8 mouse cellular contexts compared by ENCODE assay signal in the genomic region with DNA sequence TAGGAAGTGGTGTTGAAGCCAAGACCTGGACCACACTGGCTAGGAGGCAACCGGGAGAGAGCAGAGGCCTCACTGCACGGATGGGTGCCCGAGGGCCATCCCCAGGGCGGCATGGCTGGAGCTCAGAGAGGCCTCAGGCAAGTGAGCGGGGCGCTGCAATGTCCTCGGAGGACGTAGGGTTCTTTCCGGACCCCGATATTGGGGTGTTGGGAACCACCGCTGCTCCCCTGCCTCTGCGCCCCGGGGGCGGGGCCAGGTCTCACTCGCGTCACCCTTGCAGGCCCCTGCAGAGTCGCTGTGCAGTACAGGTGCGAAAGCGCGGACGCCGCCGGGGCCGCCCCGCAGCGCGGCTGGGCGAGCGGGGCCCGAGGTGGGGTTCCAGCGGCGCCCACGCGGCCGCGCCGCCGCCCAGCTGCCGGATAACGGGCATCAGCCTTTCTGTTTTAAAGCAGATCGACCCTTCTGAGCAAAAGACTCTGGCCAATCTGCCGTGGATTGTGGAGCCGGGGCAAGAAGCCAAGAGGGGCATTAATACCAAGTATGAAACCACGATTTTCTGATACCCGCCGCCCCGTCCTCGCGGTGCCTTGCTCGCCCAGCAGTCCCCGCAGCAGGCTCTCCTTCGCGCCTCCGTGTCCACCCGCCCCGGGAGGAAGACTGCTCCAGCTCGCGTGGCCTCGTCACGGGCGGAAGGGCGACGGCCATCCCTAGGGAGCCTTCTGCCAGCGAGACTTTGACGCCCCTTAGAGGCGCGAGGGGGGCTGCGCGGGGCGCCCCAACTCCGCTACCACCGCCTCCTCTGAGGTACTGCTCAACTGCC.
DNase-seq lines count a peak whose midpoint lies in the region; ATAC-seq and TF ChIP-seq lines count a peak whose summit lies in the region.

No protein-coding gene starts in this region.

- no peak for TF ChIP-seq CTCF in kidney, adult 2 months (conservative IDR thresholded peaks at IDR 0.05; ENCODE audit: insufficient read depth, insufficient read length, low read depth, low read length)

- peak overlapping the region; percentile 34 for H3K9ac ChIP-seq in hindbrain, embryonic 15.5 days
- no peak overlapping the region for H3K9ac ChIP-seq in liver, embryonic 16.5 days (ENCODE audit: low read depth, low read length)

- no peaks in the 10 kb centered on the region for H3K36me3 ChIP-seq in kidney, adult 2 months (ENCODE audit: control insufficient read depth, insufficient read depth, low read length)
- 0 out of 2 replicates have a peak, but pooled peaks cover 3% of the 10 kb centered on the region for H3K36me3 ChIP-seq in hindbrain, embryonic 15.5 days
- H3K36me3 ChIP-seq in liver, embryonic 16.5 days (ENCODE audit: control insufficient read depth, insufficient read depth) = no peaks in the 10 kb centered on the region

- no peaks in the 10 kb centered on the region; the same call in 1 of the 2 replicates for H3K27me3 ChIP-seq in kidney, adult 2 months (replicated peaks; ENCODE audit: control insufficient read depth, insufficient read depth, low read length)
- H3K27me3 ChIP-seq in hindbrain, embryonic 15.5 days = peaks cover 8% of the 10 kb centered on the region; the same call in 1 of the 2 replicates
- H3K27me3 ChIP-seq in liver, embryonic 16.5 days (ENCODE audit: control insufficient read depth, insufficient read depth, low read depth, low read length) = peaks cover 42% of the 10 kb centered on the region

- peak overlapping the region; percentile 82 for H3K4me2 ChIP-seq in hindbrain, embryonic 15.5 days
- peak overlapping the region; percentile 59 for H3K4me2 ChIP-seq in liver, embryonic 16.5 days (ENCODE audit: low read depth, low read length)

- H3K4me3 ChIP-seq in kidney, adult 2 months (ENCODE audit: insufficient read depth, low read depth, low read length) = peak overlapping the region; percentile 3; the same call in 1 of the 2 replicates
- H3K4me3 ChIP-seq in hindbrain, embryonic 15.5 days = peak overlapping the region; percentile 40
- peak overlapping the region; percentile 42 for H3K4me3 ChIP-seq in liver, embryonic 16.5 days (ENCODE audit: low read depth, low read length)

- peak; percentile 17 for DNase-seq in kidney, adult 2 months
- no peak for DNase-seq in kidney, adult 9 months
- DNase-seq in cerebellum, adult 8-10 months = peak; percentile 33
- DNase-seq in gastrocnemius, postnatal 10 days = peak; percentile 47
- DNase-seq in retina, postnatal 1 day = peak; percentile 62
- no peak for DNase-seq in left cerebral cortex, adult 9 months (ENCODE audit: low spot score in 2 of 2)

- 4% methylated on average over 72 of the region's 72 CpGs for WGBS in kidney, adult 2 months
- 5% methylated on average over 72 of the region's 72 CpGs for WGBS in hindbrain, embryonic 15.5 days
- WGBS in liver, embryonic 16.5 days (ENCODE audit: insufficient replicate concordance) = 4% methylated on average over 70 of the region's 72 CpGs

- ATAC-seq in hindbrain, embryonic 15.5 days (ENCODE audit: low FRiP score, low read depth) = peak; percentile 29; the same call in 1 of the 2 replicates
- no peak for ATAC-seq in liver, embryonic 16.5 days (ENCODE audit: low read depth)

- no peaks in the 10 kb centered on the region for H3K9me3 ChIP-seq in hindbrain, embryonic 15.5 days
- no peaks in the 10 kb centered on the region for H3K9me3 ChIP-seq in liver, embryonic 16.5 days (replicated peaks; ENCODE audit: control insufficient read depth, low read length)

- TF ChIP-seq POLR2A in kidney, adult 2 months (IDR thresholded peaks at IDR 0.05; ENCODE audit: low read depth, low read length) = no peak

- no peaks in the 10 kb centered on the region for H3K4me1 ChIP-seq in kidney, adult 2 months (ENCODE audit: control insufficient read depth, insufficient read depth, low read length)
- H3K4me1 ChIP-seq in hindbrain, embryonic 15.5 days (replicated peaks) = peaks cover 23% of the 10 kb centered on the region
- H3K4me1 ChIP-seq in liver, embryonic 16.5 days (ENCODE audit: control insufficient read depth, low read depth, low read length) = no peaks in the 10 kb centered on the region

- no peak overlapping the region for H3K27ac ChIP-seq in kidney, adult 2 months (ENCODE audit: insufficient read depth, low read depth, low read length)
- no peak overlapping the region for H3K27ac ChIP-seq in hindbrain, embryonic 15.5 days (replicated peaks)
- H3K27ac ChIP-seq in liver, embryonic 16.5 days (ENCODE audit: low read length) = no peak overlapping the region

Comparison
In these comparisons a context has a peak if more than half of its experiments do, and no peak if none do; other contexts are left out.
1. DNase-seq: peak in kidney, adult 2 months (single experiment), cerebellum, adult 8-10 months (single experiment), gastrocnemius, postnatal 10 days (single experiment) and retina, postnatal 1 day (single experiment); none in kidney, adult 9 months (single experiment) and left cerebral cortex, adult 9 months (0 of 2).
2. Peak in every context shown above with its lines, with median percentiles within 50 percentile points of each other: H3K4me3 ChIP-seq.